Mouse (Mus musculus): ENCODE data around the gene Gm11172.
"Not testable (repeated sequence)": the region's sequence is repeated elsewhere in the genome, so short reads cannot be mapped to it uniquely, and the experiment has no call there.

- TF ChIP-seq POLR2A (IDR thresholded peaks at IDR 0.05; ENCODE audit: low read depth, low read length); CTCF (IDR thresholded peaks at IDR 0.05; ENCODE audit: borderline replicate concordance, insufficient read depth, low read length): not testable (repeated sequence)
These were observed 39.5 kb downstream of the Gm11172 start for GRCm38 (mm10) chr16:10852216-10852615.
